Mouse (Mus musculus): ENCODE results near the gene Gm10570. TPM values are rescaled to one million over a fixed set of nuclear protein-coding genes. Genes with fewer than 3 reads are reported as not detected.

Gm10570 gene
- total and polyA plus RNA-seq, 3 experiments = not detected

DNA sequence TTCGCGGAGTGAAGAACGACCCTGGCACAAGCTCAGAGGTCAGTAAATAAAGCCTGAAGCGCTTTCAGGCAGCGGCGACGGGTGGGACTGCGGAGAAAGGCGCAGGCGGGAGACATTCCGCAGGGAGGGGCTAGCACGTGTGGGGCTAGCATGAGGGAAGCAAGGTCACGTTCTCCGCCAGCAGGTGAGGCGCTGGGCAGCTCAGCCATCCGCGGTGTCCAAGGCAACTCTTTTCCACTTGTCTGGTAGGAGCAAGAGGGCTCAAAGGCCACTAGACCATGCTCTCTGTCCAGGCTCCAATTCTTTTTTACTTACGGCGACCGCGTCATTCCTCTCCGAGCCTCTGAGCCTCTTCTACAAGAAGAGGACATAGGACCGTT is 633 bp downstream of the Gm10570 start:
- no peak overlapping the region for H3K4me2 ChIP-seq (ENCODE audit: insufficient read depth, low read depth, poor library complexity, severe bottlenecking)
- no peak overlapping the region for H3K4me3 ChIP-seq (replicated peaks in 1 of 3; ENCODE audit: low read depth in 2 of 3, low read length in 2 of 3, poor library complexity in 1 of 3)
- in situ Hi-C loops (cut with MboI; ENCODE audit: low pct_ligation_motif_present, low pct_unique_long_range_greater_than_20kb, low sequenced_read_pairs) = no loop called here
- TF ChIP-seq MXI1 (IDR thresholded peaks at IDR 0.05; ENCODE audit: low read depth, low read length) (no peak), MAX (IDR thresholded peaks at IDR 0.05; ENCODE audit: low read length) (no peak), MEF2A (IDR thresholded peaks at IDR 0.05; ENCODE audit: borderline replicate concordance, low read depth, low read length) (no peak), CHD2 (IDR thresholded peaks at IDR 0.05; ENCODE audit: low read length) (no peak), ETS1 (conservative IDR thresholded peaks at IDR 0.05; ENCODE audit: low read depth, low read length) (no peak)
- H3K27me3 ChIP-seq (replicated peaks) = peaks cover 8% of the 10 kb centered on the region
- peaks cover 0 to 9% of the 10 kb centered on the region in 2 experiments for H3K36me3 ChIP-seq (replicated peaks in 1 of 2; ENCODE audit: control insufficient read depth in 1 of 2, insufficient read depth in 1 of 2, low read length in 1 of 2)
- H3K9me3 ChIP-seq (replicated peaks; ENCODE audit: low read length) = no peaks in the 10 kb centered on the region
- no peaks in the 10 kb centered on the region for H3K79me2 ChIP-seq (replicated peaks; ENCODE audit: control insufficient read depth, extremely low read depth, insufficient read depth, poor library complexity, severe bottlenecking)
- no peak for DNase-seq (ENCODE audit: extremely low read depth)
- no peak overlapping the region for H3K27ac ChIP-seq (ENCODE audit: insufficient read depth, low read depth)
- dilution Hi-C loops (cut with MboI; ENCODE audit: extremely low pct_ligation_motif_present, extremely low pct_unique_long_range_greater_than_20kb, low sequenced_read_pairs) = no loop called here
- no peak overlapping the region for H3K9ac ChIP-seq (ENCODE audit: insufficient read depth, low read depth)
- H3K4me1 ChIP-seq (ENCODE audit: control insufficient read depth in 1 of 2, insufficient read depth in 2 of 2) = peaks cover 0 to 18% of the 10 kb centered on the region in 2 experiments; a peak in 2 of 4 replicates

DNA sequence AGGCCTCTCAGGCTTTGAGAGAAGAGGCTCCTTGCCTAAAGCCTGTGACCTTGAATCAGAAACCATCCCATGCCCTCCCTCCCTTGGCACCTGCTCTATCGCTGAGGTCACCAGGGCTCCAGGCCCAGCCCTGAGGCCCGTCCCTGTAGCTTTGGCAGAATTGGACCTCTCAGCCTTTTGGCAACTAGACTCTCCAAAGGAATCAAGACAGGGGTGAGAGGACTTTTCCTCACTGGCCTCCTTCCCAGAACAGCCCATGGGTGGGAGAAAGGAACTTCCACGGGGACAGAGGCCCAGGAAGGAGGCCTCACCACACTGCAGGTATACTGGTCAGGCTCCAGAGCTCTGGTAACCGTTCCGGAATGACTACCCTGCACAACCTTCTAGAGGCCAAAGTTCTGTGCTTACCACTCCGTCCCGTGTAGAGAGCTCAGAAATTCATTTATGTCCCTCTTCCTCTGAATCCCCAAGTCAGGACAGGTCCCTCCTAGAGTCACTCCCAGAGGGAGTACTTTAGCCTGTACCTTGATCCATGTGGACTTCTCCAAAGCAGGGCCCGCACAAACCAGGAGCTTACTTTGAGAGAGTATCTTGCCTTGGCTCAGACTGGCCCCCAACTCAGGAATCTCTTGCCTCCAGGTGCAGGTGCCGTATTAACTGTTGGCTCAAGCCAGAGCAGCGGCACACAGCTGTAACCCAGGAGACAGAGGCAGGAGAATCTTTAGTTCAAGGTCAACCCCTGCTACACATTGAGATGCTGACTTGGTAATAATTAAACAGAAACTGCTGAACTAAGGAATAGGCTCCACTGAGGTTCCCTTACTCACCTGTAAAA is 1.5 kb downstream of the Gm10570 start:
- Histone ChIP-seq H3K27me3 (replicated peaks) (peaks cover 12% of the 10 kb centered on the region), H3K4me1 (ENCODE audit: control insufficient read depth in 1 of 2, insufficient read depth in 2 of 2) (peaks cover 0 to 19% of the 10 kb centered on the region in 2 experiments; a peak in 2 of 4 replicates), H3K9ac (ENCODE audit: insufficient read depth, low read depth) (no peak overlapping the region), H3K9me3 (replicated peaks; ENCODE audit: low read length) (no peaks in the 10 kb centered on the region), H3K27ac (ENCODE audit: insufficient read depth, low read depth) (no peak overlapping the region), H3K79me2 (replicated peaks; ENCODE audit: control insufficient read depth, extremely low read depth, insufficient read depth, poor library complexity, severe bottlenecking) (no peaks in the 10 kb centered on the region), H3K36me3 (replicated peaks in 1 of 2; ENCODE audit: control insufficient read depth in 1 of 2, insufficient read depth in 1 of 2, low read length in 1 of 2) (peaks cover 0 to 2% of the 10 kb centered on the region in 2 experiments), H3K4me2 (ENCODE audit: insufficient read depth, low read depth, poor library complexity, severe bottlenecking) (no peak overlapping the region), H3K4me3 (replicated peaks in 1 of 3; ENCODE audit: low read depth in 2 of 3, low read length in 2 of 3, poor library complexity in 1 of 3) (no peak overlapping the region)
- in situ Hi-C loops (cut with MboI; ENCODE audit: low pct_ligation_motif_present, low pct_unique_long_range_greater_than_20kb, low sequenced_read_pairs) = no loop called here
- DNase-seq (ENCODE audit: extremely low read depth) = no peak
- no peak for TF ChIP-seq HCFC1 (IDR thresholded peaks at IDR 0.05; ENCODE audit: low read depth, low read length)
- TF ChIP-seq TCF12 (IDR thresholded peaks at IDR 0.05; ENCODE audit: low read depth, low read length) = no peak
- no peak for TF ChIP-seq RAD21 (IDR thresholded peaks at IDR 0.05; ENCODE audit: low read depth, low read length)
- no peak for TF ChIP-seq ZNF384 (IDR thresholded peaks at IDR 0.05; ENCODE audit: low read depth, low read length)
- no peak for TF ChIP-seq POLR2AphosphoS2 (IDR thresholded peaks at IDR 0.05; ENCODE audit: low read depth, low read length)
- TF ChIP-seq MAFK (IDR thresholded peaks at IDR 0.05; ENCODE audit: insufficient replicate concordance, low read length) = no peak
- no peak for TF ChIP-seq GABPA (IDR thresholded peaks at IDR 0.05; ENCODE audit: insufficient replicate concordance, low read depth, low read length)
- TF ChIP-seq BHLHE40 (IDR thresholded peaks at IDR 0.05; ENCODE audit: low read depth, low read length) = no peak
- TF ChIP-seq MYC (IDR thresholded peaks at IDR 0.05; ENCODE audit: low read depth, low read length) = no peak
- no peak for TF ChIP-seq PAX5 (IDR thresholded peaks at IDR 0.05; ENCODE audit: low read length)
- TF ChIP-seq ETS1 (conservative IDR thresholded peaks at IDR 0.05; ENCODE audit: low read depth, low read length) = no peak
- TF ChIP-seq SIN3A (IDR thresholded peaks at IDR 0.05; ENCODE audit: low read length) = no peak
- TF ChIP-seq ZKSCAN1 (IDR thresholded peaks at IDR 0.05; ENCODE audit: borderline replicate concordance, low read depth, low read length) = no peak
- TF ChIP-seq JUND (conservative IDR thresholded peaks at IDR 0.05; ENCODE audit: low read depth, low read length) = no peak
- no peak for TF ChIP-seq ELF1 (IDR thresholded peaks at IDR 0.05; ENCODE audit: low read depth, low read length)
- dilution Hi-C loops (cut with MboI; ENCODE audit: extremely low pct_ligation_motif_present, extremely low pct_unique_long_range_greater_than_20kb, low sequenced_read_pairs) = no loop called here
